Mouse (Mus musculus): ENCODE measurements at regions not wholly inside any gene's neighbourhood (a gene's known extent, or its start where the extent isn't known, plus 50 kb on each side); places are given as distances from the start of the nearest gene placed in this dataset.

DNA sequence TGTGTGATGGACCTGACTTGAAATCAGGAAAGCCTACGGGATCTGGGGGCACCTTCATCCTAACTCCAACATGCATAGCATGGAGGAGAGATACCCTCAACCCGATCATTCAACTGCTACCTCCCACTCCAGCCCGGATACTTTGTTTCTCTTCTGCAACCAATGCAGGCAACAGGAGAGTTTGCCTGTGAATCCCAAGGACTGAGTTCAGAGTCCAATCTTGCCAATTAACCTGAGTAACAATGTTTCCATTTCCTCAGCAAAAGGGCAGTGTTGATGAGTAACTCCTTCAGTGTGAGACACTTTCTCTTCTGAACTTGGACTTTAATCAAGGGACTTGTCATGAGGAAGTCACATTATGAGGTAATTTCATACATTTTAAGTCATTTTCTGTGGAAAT lies 129.1 kb upstream of the Gdf10 start:
- DNase-seq (ENCODE audit: low spot score in 2 of 2): no peak

DNA sequence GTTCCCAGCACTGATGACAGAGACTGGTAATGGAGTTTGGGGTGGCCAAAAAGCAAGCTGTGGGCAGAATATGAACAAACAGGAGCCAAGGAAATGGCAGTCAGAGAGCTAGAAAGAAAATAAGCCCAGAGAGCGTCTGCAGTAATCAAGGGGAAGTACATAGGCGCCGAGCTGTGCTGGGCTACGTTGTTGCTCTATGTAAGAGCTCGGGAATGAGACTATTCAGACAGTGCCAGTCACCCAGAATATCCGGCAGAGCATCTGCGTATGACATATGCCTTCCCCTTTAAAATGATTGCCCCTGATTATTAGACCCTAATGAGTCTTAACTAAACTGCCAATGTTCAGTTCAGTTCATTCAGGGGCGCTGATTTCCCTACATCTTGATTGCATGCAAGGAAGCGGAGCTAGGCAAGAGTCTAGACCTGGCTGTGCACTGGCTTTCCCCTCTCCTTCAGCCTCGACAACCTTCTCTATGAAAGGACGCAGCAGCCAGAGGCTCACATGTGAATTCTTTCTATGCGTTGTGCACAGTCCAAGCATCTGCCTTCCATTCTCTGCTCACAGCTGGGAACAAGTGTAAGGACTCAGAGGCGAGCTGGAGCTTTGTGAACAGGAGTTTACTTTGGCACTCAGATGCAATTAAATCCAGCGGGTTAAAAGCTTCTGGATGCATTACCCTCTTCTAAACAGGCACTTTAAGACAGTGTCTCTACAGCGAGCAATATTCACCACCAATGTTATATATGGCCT lies 125.7 kb upstream of the Gdf10 start:
- no peak for DNase-seq (ENCODE audit: low spot score in 2 of 2)

DNA sequence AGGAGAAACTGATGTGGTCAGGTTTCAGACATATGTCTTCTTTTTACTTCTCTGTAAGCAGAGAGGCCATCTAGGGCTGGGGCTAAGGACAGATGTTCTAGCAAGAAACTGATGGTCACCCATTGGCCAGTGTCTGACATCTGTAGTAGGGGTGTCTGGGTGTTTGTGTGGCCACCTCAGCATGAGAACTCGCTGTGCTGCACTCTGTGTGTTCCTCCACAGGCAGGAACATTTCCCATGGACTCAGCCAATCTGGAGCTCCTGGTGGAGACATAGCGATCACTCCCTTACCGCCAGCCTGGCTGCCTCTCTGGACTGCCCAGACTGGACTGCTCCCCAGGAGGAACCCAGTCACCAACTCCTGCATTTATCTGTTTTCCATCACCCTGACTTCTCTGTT lies 119.1 kb upstream of the Gdf10 start:
- no peak for DNase-seq (ENCODE audit: low spot score in 2 of 2)

DNA sequence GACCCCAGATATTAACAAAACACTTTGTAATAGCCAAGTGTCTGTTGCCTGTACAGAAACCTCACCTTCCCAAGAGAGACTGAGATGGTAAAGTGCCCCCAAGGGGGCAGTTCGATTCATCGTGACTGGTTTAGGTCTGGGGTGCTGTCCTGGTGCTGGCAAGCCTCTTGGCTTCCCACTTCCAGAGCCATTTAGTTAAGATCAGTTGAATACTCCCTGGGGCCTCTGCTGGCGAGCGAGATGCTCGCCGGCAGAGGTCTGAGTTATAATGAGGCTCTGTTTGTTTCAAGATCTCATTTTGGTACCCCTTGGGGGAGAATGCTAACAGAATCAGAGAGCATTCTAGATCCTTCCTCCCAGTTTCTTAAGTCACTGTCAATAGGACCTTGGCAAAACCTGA lies 118.7 kb upstream of the Gdf10 start:
- DNase-seq (ENCODE audit: low spot score in 2 of 2): no peak

DNA sequence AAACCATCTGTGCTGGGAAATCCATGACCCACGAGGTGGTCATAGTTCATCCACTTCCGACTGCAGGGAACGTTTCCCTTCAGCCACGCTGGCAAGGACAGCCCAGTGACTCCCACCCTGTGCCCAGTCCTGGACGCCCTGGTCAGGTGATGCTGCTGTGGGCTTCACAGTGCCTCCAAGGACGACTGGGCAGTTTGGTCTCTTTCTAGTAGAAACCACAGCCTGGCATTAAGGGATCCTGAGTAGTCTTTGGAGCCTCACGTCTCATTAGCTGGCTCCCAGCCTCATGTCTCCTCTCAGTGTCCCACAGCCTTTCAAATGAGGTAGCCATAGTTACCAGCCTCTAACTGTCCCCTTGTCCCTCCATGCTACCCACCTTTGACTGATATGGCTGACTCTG lies 116.2 kb upstream of the Gdf10 start:
- DNase-seq (ENCODE audit: low spot score in 2 of 2): peak in 1 of 2 experiments; percentile 10

DNA sequence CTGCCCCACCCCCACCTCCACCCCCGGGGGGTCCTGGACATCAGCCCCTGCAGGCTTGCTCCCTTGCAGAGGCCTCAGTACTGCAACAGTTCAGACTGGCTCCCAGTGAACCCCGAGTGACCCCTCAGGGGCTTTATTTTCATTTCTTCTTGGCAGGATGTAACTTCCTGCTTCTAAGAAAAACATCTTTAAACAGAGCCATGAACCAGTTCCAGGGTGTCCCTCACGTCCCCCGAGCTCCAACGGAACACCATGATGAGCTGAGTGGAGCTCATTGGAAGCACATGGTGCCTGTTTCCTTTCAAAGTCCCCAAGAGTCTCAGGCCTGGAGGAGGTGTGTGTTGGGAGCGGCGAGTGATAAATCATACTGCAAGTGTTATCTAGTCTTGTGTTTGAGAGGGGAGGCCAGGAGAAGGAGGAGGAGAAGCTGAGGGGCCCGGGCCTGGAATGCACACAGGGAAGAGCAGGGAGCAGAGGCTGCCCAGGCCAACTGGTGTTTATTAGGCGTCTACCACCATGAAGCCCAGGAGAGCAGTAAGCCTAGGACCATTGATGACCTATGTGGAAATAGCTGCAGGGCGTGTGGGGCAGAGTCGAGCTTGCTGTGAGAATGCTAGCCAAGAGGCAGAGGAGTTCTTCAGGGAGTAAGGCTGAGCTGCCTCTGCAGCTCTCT lies 114.7 kb upstream of the Gdf10 start:
- DNase-seq (ENCODE audit: low spot score in 2 of 2): peak in 1 of 2 experiments; percentile 18

DNA sequence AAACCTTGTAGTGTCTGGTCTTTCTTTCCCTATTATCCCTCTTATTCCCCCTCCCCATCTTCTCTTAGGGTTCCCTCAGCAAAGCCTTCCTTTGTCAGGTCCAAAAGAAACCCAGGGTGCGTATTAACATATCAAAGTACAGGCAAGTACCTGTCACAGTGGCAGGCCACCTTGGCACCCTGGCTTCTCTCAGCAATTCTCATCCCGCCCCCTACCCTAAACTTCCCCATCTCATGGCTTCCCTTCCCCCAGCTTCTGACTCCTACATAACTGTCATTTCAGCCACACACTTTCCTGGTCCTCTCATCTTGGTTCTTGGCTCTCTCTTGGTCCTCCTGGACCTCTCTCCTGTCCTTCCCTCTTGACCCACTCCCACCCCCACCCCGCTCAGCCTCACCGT lies 112.8 kb upstream of the Gdf10 start:
- DNase-seq (ENCODE audit: low spot score in 2 of 2): peak in 1 of 2 experiments; percentile 9

DNA sequence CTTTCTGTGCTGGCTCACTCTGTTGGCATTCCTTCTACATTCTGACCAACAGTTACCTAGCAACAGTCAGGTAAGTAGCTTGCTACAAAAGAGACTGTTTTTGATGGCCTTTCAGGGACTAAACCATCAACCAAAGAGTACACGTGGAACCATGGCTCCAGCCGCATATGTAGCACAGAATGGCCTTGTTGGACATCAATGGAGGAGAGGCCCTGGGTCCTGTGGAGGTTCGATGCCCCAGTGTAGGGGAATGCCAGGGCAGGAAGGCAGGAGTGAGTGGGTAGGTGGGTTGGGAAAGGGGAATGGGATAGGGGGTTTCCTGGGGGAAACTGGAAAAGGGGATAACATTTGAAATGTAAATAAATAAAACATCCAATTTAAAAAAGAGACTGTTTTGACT lies 112.1 kb upstream of the Gdf10 start:
- no peak for DNase-seq (ENCODE audit: low spot score in 2 of 2)

DNA sequence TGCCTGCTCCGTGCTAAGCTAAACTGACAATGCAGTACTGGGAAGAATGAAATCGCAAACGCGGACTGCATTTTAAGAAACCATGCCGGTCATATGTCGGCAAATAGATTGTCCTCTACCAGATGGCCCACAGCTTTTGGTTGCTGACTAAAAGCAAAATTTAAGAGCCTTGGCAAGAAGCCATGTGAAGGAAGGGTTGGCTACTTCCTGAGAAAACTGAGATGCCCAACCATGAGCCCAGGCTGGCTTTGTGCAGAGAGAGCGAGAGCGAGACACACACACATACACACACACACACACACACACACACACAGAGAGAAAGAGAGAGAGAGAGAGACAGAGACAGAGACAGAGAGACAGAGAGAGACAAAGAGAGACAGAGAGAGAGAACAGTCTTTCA lies 111.1 kb upstream of the Gdf10 start:
- peak in 1 of 2 experiments; percentile 33 for DNase-seq (ENCODE audit: low spot score in 2 of 2)

DNA sequence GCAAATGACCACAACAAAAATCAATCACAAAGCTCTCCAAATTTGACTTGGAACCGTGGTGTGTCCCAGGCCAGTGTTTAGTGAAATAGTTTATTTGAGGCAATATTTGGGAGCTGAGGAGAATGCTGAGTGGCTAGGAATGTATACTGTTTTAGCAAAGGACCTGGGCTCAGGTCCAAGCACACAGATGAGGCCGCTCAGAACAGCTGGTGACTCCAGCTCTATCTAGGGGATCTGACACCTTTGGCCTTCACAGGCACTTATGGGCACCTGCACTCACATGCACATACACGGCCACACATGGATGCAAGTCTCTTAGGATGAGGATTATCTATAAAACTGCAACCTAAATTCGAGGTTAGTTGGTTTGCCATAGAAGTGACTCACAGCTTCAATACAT lies 110.6 kb upstream of the Gdf10 start:
- no peak for DNase-seq (ENCODE audit: low spot score in 2 of 2)

DNA sequence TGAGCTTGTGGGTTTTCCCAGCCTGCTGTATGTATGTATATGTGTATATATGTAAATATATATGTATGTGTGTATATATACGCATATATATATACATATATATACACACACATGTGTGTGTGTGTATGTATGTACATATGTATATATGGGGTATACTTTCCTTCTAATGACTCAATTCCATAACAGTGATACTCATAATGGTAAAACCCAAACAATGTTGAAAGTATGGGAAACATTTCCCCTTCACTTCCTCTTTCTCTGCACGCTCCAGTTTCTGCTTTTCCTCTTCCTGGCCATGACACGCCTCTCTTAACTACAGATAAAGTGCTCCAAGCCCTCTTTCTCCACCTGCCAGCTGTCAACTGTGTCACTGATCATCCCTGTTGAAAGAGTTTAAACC lies 110.1 kb upstream of the Gdf10 start:
- DNase-seq (ENCODE audit: low spot score in 2 of 2): no peak

DNA sequence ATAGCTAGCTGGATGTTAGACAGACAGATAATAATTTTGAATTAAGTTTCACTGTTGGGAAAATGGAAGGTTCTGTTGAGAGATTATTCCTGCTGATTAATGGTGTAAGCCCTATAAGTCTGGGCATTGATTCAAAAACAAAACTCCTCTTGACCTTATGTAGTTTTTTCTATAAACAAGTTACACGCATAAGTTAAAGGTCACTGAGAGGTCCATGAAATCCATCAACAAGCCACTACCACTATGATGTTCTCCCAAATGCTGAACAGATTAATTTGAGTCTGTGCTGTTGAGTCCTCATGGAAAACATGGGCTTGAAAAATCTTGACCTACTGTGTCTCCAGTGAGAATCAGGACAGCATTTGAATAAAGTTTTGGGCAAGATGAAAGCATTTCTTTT lies 109.3 kb upstream of the Gdf10 start:
- DNase-seq (ENCODE audit: low spot score in 2 of 2): no peak

DNA sequence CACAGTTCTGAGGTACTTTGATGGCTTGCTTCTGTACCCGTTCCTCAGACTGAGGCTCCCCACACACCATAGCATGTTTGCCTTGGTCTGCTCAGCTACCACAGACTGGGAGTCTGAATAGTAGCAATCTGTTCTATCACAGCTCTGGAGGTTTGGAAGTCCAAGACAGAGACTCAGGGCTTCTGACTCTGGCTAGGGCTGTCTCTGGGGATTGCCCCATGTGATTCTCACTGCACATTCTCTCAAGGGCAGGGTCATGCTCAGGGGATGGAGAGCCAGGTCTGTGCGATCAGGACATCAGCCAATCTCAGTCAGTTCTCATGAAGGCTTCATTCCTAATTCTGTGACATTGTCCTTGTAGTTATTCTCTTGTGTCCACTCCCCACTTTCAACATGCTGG lies 108.8 kb upstream of the Gdf10 start:
- no peak for DNase-seq (ENCODE audit: low spot score in 2 of 2)

DNA sequence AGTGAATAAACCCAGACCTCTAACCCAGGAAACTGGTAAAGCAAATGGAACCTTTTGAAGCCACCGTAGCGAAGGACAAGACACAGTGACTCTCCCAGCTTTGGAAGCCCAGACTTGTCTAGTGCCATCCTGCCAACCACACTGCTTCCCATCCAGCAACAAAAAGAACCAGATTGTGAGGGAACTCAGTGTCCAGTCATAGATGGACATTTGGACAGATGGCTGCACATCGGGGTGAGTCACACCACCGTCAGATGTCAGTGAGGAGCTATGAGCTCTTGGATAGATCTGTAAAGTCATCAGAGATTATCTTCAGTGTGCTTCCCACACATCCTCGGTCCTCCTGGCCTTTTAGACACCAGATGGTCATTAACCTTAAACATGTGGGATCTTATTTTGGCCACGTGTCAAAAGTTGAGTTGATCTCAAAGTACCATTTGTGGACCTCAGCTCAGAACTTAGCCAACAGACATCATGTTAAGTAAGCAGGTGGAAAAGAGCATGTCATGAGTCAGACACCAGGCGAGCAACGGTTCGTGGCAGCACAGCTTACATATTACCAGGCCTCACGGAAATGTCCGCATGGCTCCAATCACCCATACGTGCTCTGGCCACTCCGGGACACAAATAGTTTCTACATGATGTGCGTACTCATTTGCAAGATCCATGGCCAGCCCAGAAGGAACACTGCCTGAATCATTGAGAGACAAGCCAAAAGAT lies 102.7 kb upstream of the Gdf10 start:
- DNase-seq (ENCODE audit: low spot score in 2 of 2): no peak

DNA sequence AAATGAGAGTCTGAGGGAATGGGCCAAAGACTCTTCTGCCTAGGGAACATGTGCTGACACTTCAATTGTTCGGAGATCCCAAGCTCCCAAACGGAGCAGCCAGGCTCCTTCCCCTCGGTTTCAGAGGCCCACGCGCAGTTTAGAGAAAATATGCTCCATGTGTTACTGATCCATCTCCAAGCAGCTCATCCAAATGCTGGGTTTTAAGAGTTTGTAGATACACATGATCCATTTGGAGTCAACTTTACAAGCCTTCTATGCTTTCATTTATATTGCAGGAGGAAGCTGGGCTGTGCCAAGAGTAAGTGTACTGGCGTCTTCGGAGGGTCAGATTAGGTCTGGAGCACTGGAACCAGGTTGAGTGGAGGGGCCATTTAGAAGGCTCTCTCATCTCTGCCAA lies 102.0 kb upstream of the Gdf10 start:
- DNase-seq (ENCODE audit: low spot score in 2 of 2): no peak

DNA sequence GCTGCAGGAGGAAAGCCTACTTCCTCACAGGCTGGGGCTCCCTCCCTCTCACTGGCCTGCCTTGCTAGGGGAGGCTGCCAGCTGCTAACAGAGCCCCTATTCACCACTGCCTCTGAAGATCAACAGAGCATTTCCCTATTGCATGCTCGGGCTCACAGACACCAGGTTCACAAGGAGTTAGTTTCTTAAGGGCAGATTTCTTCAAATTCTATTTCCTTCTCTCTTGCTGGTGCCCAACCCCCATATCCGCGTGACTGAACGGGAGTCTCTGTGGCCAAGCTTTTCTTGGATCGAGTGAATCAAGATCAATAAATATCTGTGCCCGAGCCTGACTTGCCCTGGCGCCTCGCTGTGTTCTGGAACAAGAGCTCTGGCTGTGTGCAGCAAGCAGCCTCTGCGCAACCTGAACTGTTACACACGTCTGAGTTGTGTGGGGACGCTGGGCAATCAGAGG lies 98.9 kb upstream of the Gdf10 start:
- DNase-seq (ENCODE audit: low spot score in 2 of 2): peak; percentile 72 to 77

DNA sequence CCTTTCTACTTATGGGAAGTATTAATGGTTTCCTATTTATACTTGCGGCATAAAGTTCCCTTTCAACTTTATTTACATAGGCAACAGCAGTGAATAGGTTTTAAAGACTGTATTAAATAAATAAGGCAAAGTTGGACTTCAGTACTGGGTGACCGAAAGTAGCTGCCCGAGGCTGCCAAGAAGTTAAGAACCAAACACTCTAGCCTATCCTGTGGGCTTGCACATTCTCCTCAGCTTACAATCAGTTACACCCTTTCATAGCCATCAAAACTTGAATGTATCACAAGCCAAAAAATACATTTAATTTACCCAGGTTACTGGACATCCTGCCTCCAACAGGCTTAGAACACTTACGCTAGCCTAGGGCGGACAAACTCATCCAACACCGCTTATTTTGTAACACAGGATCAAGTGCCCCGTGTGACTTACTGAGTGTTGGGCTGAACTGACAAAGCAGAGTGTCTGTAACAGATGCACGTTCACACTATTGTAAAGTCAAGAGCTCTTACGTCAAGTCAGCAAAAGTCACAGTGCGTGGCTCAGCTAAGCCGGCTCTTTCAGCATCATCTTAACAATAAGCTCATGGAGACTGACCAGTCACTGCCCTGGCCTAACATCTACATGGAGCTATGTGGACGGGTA lies 97.3 kb upstream of the Gdf10 start:
- no peak for DNase-seq (ENCODE audit: low spot score in 2 of 2)

DNA sequence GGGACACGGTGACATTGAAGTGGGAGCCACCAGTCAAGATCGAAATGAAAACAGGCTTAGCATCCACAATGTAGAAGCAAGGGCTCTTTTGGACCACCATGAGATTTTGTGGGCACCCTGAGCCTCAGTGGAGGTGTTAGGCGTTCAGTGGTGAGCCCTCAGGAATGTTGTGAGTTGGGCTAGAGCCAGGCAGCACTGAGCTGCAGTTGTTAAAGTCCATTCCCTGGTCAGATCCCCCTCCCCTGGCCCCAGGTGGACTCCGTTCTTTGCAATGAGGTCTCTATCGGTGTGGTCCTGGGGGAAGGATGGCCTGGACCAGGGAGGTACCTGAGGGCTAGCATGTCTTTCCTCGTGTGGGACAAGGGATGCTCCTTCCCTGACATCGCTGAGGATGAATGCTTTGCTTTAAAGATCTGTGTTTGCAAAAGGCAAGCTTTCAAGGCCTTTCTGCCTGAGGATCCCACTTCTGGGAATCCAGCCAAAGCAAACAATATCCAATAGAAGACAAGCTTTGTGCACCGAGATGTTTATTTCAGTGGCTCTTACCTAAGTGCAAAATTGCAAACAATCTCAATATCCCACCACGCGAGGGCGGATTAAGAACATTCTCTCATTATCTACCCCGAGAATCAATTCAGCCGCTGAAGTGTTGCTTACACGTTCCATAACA lies 90.6 kb upstream of the Gdf10 start:
- peak in 1 of 2 experiments; percentile 28 for DNase-seq (ENCODE audit: low spot score in 2 of 2)

DNA sequence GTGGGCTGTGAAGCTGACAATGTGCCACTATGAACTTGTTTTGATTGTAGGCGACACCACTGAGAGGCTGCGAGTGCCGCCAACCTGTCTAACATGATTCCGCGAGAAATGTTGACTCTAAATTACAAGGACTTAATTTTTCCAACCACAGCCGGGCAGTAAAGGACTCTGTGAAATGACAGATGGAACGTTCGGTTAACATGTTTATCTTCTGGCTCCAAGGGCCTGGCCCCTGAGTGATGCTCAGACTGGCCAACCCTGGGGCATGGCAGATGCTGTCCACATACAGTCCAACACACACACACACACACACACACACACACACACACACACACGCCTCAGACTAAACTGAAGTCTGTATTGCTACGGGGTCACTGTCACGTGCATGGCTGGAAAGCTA lies 87.0 kb upstream of the Gdf10 start:
- DNase-seq (ENCODE audit: low spot score in 2 of 2): no peak

DNA sequence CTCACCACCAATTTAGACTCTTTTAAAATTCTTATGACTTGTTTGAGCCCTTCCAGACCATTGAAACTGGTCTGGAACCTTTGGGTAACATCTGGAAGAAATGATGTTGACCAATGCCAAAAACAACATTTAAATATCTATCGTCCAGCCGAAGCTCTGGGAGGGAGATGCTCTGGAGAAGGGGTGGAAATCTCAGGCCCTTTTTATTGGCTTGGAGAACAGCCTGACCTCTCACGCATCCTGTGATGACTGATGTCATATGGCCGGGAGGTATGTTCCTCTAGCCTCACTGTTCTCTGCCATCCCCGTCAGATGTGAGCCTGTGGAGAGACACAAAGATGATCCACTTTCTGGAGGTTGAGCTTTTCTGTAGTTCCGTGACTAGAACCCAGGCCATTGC lies 81.6 kb upstream of the Gdf10 start:
- DNase-seq (ENCODE audit: low spot score in 2 of 2): no peak

DNA sequence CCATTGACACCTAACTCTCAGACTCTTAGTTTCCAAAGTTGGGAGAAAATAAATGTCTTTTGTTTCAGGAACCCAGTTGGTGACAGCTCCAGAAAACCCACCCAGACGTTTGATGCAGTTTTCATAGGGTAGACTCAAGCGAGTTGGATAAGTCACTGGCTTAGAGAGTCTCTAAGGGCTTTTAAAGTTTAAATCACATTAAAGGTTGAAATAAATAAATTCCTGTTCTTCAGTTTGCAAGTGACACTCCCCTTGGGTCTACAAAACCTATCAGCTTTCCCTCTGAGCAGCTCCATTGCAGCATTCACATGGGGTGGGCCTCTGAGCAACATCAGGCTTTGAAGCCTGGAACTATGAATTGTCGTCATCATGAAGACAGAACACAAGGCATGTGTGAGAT lies 69.9 kb upstream of the Gdf10 start:
- DNase-seq (ENCODE audit: low spot score in 2 of 2): no peak

DNA sequence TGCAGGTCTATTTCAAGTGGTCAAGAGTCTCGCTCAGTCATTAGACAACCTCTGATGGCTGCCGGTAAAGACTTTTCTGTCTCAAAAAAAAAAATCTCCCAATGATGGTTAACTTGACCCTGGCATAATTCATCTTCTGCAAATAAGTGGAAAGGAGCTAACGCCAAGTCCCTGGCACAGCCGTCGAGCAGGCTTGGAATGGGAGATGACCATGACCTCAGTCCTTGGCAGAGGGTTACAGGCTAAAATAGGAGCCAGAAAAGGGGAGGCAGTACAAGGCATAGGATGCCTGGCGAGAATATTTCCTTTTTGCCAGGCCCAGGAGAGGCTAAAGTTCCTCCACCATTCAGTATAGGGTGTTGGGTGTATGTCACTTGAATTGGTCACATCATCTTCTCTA lies 69.2 kb upstream of the Gdf10 start:
- no peak for DNase-seq (ENCODE audit: low spot score in 2 of 2)

Data from right cerebral cortex, postnatal 10 days (tissue).